Mouse (Mus musculus) thymus, adult 2 months (tissue): ENCODE data around the gene Gm6040. TPM values are rescaled to one million over a fixed set of nuclear protein-coding genes. Genes with fewer than 3 reads are reported as not detected.

Experiments
- DNase-seq: peaks from one replicate; pipeline ENCODE4 v3.0.0; 2021
- H3K27ac ChIP-seq: fragments of 200-500 bp; 2 replicates; pipeline ENCODE4 v1.5.1; 2012; ENCODE audit warnings: low read length, control low read depth; ENCODE audit not compliant: control insufficient read depth, insufficient read depth
- H3K27me3 ChIP-seq: fragments of 200-500 bp; 2 replicates; pipeline ENCODE4 v1.6.1; 2012; ENCODE audit warnings: mild to moderate bottlenecking, low read length, moderate library complexity, mixed read lengths; ENCODE audit not compliant: control insufficient read depth, insufficient read depth
- H3K36me3 ChIP-seq: fragments of 200-500 bp; 2 replicates; pipeline ENCODE4 v1.6.1; 2012; ENCODE audit warnings: mild to moderate bottlenecking, low read length, moderate library complexity; ENCODE audit not compliant: control insufficient read depth, insufficient read depth
- H3K4me1 ChIP-seq: fragments of 200-500 bp; replicated peaks from 2 replicates; pipeline ENCODE4 v1.6.1; 2012; ENCODE audit warnings: low read length; ENCODE audit not compliant: control insufficient read depth, insufficient read depth
- H3K4me3 ChIP-seq: fragments of 200-500 bp; 2 replicates; pipeline ENCODE4 v1.5.1; 2012; ENCODE audit warnings: mild to moderate bottlenecking, low read length, control low read depth, moderate library complexity; ENCODE audit not compliant: control insufficient read depth, insufficient read depth
- CTCF ChIP-seq: fragments of 200-500 bp; IDR thresholded peaks from 2 replicates; pipeline ENCODE4 v1.5.1; 2012; ENCODE audit warnings: mild to moderate bottlenecking, control low read depth, low read length, moderate library complexity, borderline replicate concordance; ENCODE audit not compliant: control insufficient read depth, poor library complexity, insufficient read depth; ENCODE audit errors: extremely low read depth
- POLR2A ChIP-seq: fragments of 200-500 bp; IDR thresholded peaks from 2 replicates; pipeline ENCODE4 v1.6.1; 2012; ENCODE audit warnings: mild to moderate bottlenecking, low read length, control low read depth, moderate library complexity; ENCODE audit not compliant: control insufficient read depth, poor library complexity, insufficient read depth; ENCODE audit errors: extremely low read depth
- WGBS: fragments of 180-500 bp; shearing (Covaris S2); methylation state at CpG from one replicate; pipeline ENCODE4 v1.1.7; 2018; 5-methylcytosine and 5-hydroxymethylcytosine counted together
- polyA plus RNA-seq: library from polyadenylated mRNA; depleted of rRNA; stranded (reverse); fragments of >200 nt; gene quantifications from 2 replicates; pipeline ENCODE4 v1.2.3, GENCODE M21; 2012; rRNA removed

The Gm6040 gene
- polyA plus RNA-seq, 1 experiment: not detected

- TF ChIP-seq POLR2A (no peak), CTCF (no peak)
- no peak for DNase-seq
- H3K27me3 ChIP-seq: no peaks in the 10 kb centered on the region
- WGBS: 95% methylated on average over 2 of the region's 2 CpGs
- H3K27ac ChIP-seq: no peak within 1 kb of the TSS
- no peaks in the 10 kb centered on the region for H3K4me1 ChIP-seq
- H3K4me3 ChIP-seq: no peak within 1 kb of the TSS
- H3K36me3 ChIP-seq: no peaks in the 10 kb centered on the region
These were observed 29.5 kb downstream of the Gm6040 start, which contains the start of gene Defb33 for GRCm38 (mm10) chr8:20892369-20892768. TSS of gene Defb33 (plus strand) at chr8:20892669.

- DNase-seq: no peak
- H3K27ac ChIP-seq: no peak overlapping the region
- no peaks in the 10 kb centered on the region for H3K4me1 ChIP-seq
- no peaks in the 10 kb centered on the region for H3K36me3 ChIP-seq
- TF ChIP-seq CTCF: no peak
- TF ChIP-seq POLR2A: no peak
- no peaks in the 10 kb centered on the region for H3K27me3 ChIP-seq
- WGBS: 55% methylated on average over 6 of the region's 6 CpGs
- H3K4me3 ChIP-seq: no peak overlapping the region
These were observed 47.3 kb downstream of the Gm6040 start for GRCm38 (mm10) chr8:20874608-20875007.

Other genes starting within 250 kb of the Gm6040 start
- not detected in 2 replicates for gene Defb33, start 29.4 kb downstream of the Gm6040 start, polyA plus RNA-seq
- 0.51 and 1.2 TPM in 2 replicates for gene Gm15056, start 19.4 kb downstream of the Gm6040 start, polyA plus RNA-seq
- gene AY761185, start 22.6 kb upstream of the Gm6040 start, polyA plus RNA-seq: 1.3 TPM in 1 of 2 replicates, not detected in the other
- gene Defa21, start 103.5 kb upstream of the Gm6040 start, polyA plus RNA-seq: not detected in 2 replicates
- not detected in 2 replicates for gene Defa23, start 133.0 kb upstream of the Gm6040 start, polyA plus RNA-seq
- gene Defa35, start 143.0 kb upstream of the Gm6040 start, polyA plus RNA-seq: 0.58 TPM in 1 of 2 replicates, not detected in the other
- not detected in 2 replicates for gene Defa25, start 162.4 kb upstream of the Gm6040 start, polyA plus RNA-seq
- not detected in 2 replicates for gene Gm14851, start 174.0 kb upstream of the Gm6040 start, polyA plus RNA-seq
- gene Defa30, start 212.6 kb upstream of the Gm6040 start, polyA plus RNA-seq: not detected in 2 replicates
- 0.39 TPM in 1 of 2 replicates, not detected in the other for gene Defa22, start 240.2 kb upstream of the Gm6040 start, polyA plus RNA-seq